ENCODE assay signal across 10 mouse cellular contexts in the genomic region with DNA sequence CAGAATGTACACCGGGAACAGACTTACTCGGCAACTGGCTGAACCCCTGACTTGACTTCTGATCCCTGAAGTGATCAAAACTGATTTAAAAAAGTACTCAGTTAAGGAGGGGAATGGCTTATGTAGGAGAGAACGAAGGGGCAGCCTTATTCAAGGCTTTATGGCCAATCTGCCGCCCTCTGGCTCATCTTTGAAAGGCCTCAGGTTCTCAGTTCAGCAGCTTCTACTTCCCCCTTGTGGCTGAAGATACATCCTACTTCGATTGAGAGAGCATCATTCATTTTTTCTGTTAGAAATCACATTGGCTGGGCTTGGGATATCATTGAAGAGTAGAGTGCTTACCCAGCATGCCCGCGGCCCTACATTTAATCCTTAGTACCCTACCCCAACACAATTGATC. TPM values are rescaled to one million over a fixed set of nuclear protein-coding genes. Genes with fewer than 3 reads are reported as not detected.
DNase-seq lines count a peak whose midpoint lies in the region; ATAC-seq and TF ChIP-seq lines count a peak whose summit lies in the region.
"Had no signal": no experiment of that assay in that cellular context is flagged by ENCODE, and none has a peak within 500 bp of the region (broad histone marks: within the 10 kb centered on the region; RNA-seq: fewer than 3 reads in every experiment).

No protein-coding gene starts in this region.

- no peaks in the 10 kb centered on the region for H3K9me3 ChIP-seq in midbrain, embryonic 16.5 days (replicated peaks; ENCODE audit: control insufficient read depth, low read length, poor library complexity, severe bottlenecking)

- peak; percentile 39; the same call in 1 of the 2 replicates for TF ChIP-seq CTCF in brain, embryonic 14.5 days (IDR thresholded peaks at IDR 0.05; ENCODE audit: borderline replicate concordance, extremely low read depth, insufficient read depth, insufficient read length)

- no peak overlapping the region for H3K27ac ChIP-seq in midbrain, embryonic 16.5 days (ENCODE audit: low read length)

- 53% methylated on average over 7 of the region's 7 CpGs for WGBS in midbrain, embryonic 16.5 days

- no peaks in the 10 kb centered on the region for H3K27me3 ChIP-seq in midbrain, embryonic 16.5 days (ENCODE audit: control insufficient read depth, insufficient read depth, low read depth, low read length)

- H3K4me2 ChIP-seq in midbrain, embryonic 16.5 days (ENCODE audit: low read length): no peak overlapping the region

- intact Hi-C loops in left cerebral cortex, postnatal 14 days (cut with DNase I): loop anchor here (2.0 to 5.0 kb wide), 2 partner anchors 63 to 404 kb away; no protein-coding TSS in a partner anchor
- intact Hi-C loops in left cerebral cortex, postnatal 36 days (cut with DNase I): loop anchor here (5.0 kb wide), 2 partner anchors 159 to 404 kb away; no protein-coding TSS in a partner anchor

- H3K36me3 ChIP-seq in midbrain, embryonic 16.5 days (ENCODE audit: control insufficient read depth, insufficient read depth, low read length): no peaks in the 10 kb centered on the region
- H3K36me3 ChIP-seq: G1E had no signal

- H3K4me3 ChIP-seq in midbrain, embryonic 16.5 days (ENCODE audit: low read depth, low read length): no peak overlapping the region

- ATAC-seq in midbrain, embryonic 16.5 days: 0 out of 2 replicates have a peak, but pooled peaks have one; percentile 14

- no peaks in the 10 kb centered on the region for H3K4me1 ChIP-seq in midbrain, embryonic 16.5 days (ENCODE audit: control insufficient read depth, insufficient read depth, low read length)

- H3K9ac ChIP-seq in midbrain, embryonic 16.5 days (ENCODE audit: low read depth, low read length): no peak overlapping the region

- no peak for TF ChIP-seq POLR2A in brain, embryonic 14.5 days (IDR thresholded peaks at IDR 0.05; ENCODE audit: borderline replicate concordance, extremely low read depth, insufficient read depth, insufficient read length, poor library complexity, severe bottlenecking)

- peak; percentile 32 for DNase-seq in embryo, embryonic 10 days (ENCODE audit: low spot score)
- no peak for DNase-seq in embryo, embryonic 9.5 days (ENCODE audit: extremely low spot score)
- peak; percentile 9 to 34 for DNase-seq in left cerebral cortex, postnatal 14 days (ENCODE audit: low spot score in 2 of 2)
- DNase-seq in left cerebral cortex, postnatal 36 days (ENCODE audit: low spot score in 2 of 2): no peak
- peak; percentile 43 for DNase-seq in brain, embryonic 14.5 days (ENCODE audit: low read depth)
- DNase-seq in T-cell, adult 2 months (ENCODE audit: low spot score): no peak
- DNase-seq in adrenal gland, adult 8-10 months: no peak

RNA-seq across cellular contexts. Expression of a gene that starts 19.2 kb away (rescaled TPM):
- not detected for total RNA-seq in left cerebral cortex, postnatal 14 days (2021)
- total RNA-seq in left cerebral cortex, postnatal 36 days (2021): not detected
- polyA plus RNA-seq in brain, embryonic 14.5 days (2012; rRNA removed): not detected in 2 replicates
- not detected in 2 replicates for polyA plus RNA-seq in midbrain, embryonic 16.5 days (2015; fragmentation: Nextera tagmentation; extraction: Ambion mirVana)
- under 1 TPM in 3 of 4 experiments, not detected in 1; 0.21 to 0.38 (median 0.27) TPM for total RNA-seq in adrenal gland, adult 8-10 months (2022)
- total RNA-seq: G1E had no signal
- polyA plus RNA-seq: G1E; neural tube, embryonic 11.5 days had no signal

Comparison
In these comparisons a context has a peak if more than half of its experiments do, and no peak if none do; other contexts are left out.
1. DNase-seq: peak in embryo, embryonic 10 days (single experiment), left cerebral cortex, postnatal 14 days (2 of 2) and brain, embryonic 14.5 days (single experiment); none in embryo, embryonic 9.5 days (single experiment), left cerebral cortex, postnatal 36 days (0 of 2), T-cell, adult 2 months (single experiment) and adrenal gland, adult 8-10 months (single experiment).